Mouse (Mus musculus): ENCODE data around the gene Irs1. TPM values are rescaled to one million over a fixed set of nuclear protein-coding genes. Genes with fewer than 3 reads are reported as not detected.

The Irs1 gene
- polyA plus RNA-seq, 1 experiment = 1.1 TPM

GRCm38 (mm10) chr1:82238245-82238644 is 53.0 kb downstream of the Irs1 start:
- WGBS = 81% methylated on average over 4 of the region's 4 CpGs

GRCm38 (mm10) chr1:82235455-82236104 is 55.6 kb downstream of the Irs1 start:
- TF ChIP-seq POLR2A (IDR thresholded peaks at IDR 0.05; ENCODE audit: low read depth, low read length) = no peak
- no peak for TF ChIP-seq CTCF (IDR thresholded peaks at IDR 0.05; ENCODE audit: extremely low read depth, insufficient read length, insufficient replicate concordance, low read depth, low read length)
- H3K27me3 ChIP-seq (ENCODE audit: control insufficient read depth, insufficient read depth, low read length) = no peaks in the 10 kb centered on the region
- 85% methylated on average over 3 of the region's 3 CpGs for WGBS
- H3K4me3 ChIP-seq (ENCODE audit: low read depth, low read length) = no peak overlapping the region
- H3K36me3 ChIP-seq (ENCODE audit: control insufficient read depth, insufficient read depth, low read length) = no peaks in the 10 kb centered on the region
- H3K4me1 ChIP-seq (ENCODE audit: control insufficient read depth, insufficient read depth, insufficient read length, low read length) = peaks cover 5% of the 10 kb centered on the region; the same call in 1 of the 2 replicates
- no peak overlapping the region for H3K27ac ChIP-seq (ENCODE audit: insufficient read depth, low read depth, low read length)

More at GRCm38 (mm10) chr1:82238245-82238644, 53.0 kb downstream of the Irs1 start:
- no peaks in the 10 kb centered on the region for H3K27me3 ChIP-seq (ENCODE audit: control insufficient read depth, insufficient read depth, low read length)
- H3K4me3 ChIP-seq (ENCODE audit: low read depth, low read length) = no peak overlapping the region
- peaks cover 5% of the 10 kb centered on the region; the same call in 1 of the 2 replicates for H3K4me1 ChIP-seq (ENCODE audit: control insufficient read depth, insufficient read depth, insufficient read length, low read length)
- TF ChIP-seq POLR2A (IDR thresholded peaks at IDR 0.05; ENCODE audit: low read depth, low read length) = no peak
- TF ChIP-seq CTCF (IDR thresholded peaks at IDR 0.05; ENCODE audit: extremely low read depth, insufficient read length, insufficient replicate concordance, low read depth, low read length) = no peak
- no peaks in the 10 kb centered on the region for H3K36me3 ChIP-seq (ENCODE audit: control insufficient read depth, insufficient read depth, low read length)
- no peak overlapping the region for H3K27ac ChIP-seq (ENCODE audit: insufficient read depth, low read depth, low read length)

GRCm38 (mm10) chr1:82234616-82235015 is 56.6 kb downstream of the Irs1 start:
- WGBS = 65% methylated on average over 3 of the region's 3 CpGs
- TF ChIP-seq CTCF (IDR thresholded peaks at IDR 0.05; ENCODE audit: extremely low read depth, insufficient read length, insufficient replicate concordance, low read depth, low read length) = no peak
- TF ChIP-seq POLR2A (IDR thresholded peaks at IDR 0.05; ENCODE audit: low read depth, low read length) = no peak
- Histone ChIP-seq H3K36me3 (ENCODE audit: control insufficient read depth, insufficient read depth, low read length) (no peaks in the 10 kb centered on the region), H3K27ac (ENCODE audit: insufficient read depth, low read depth, low read length) (no peak overlapping the region), H3K4me3 (ENCODE audit: low read depth, low read length) (no peak overlapping the region), H3K4me1 (ENCODE audit: control insufficient read depth, insufficient read depth, insufficient read length, low read length) (peaks cover 5% of the 10 kb centered on the region; the same call in 1 of the 2 replicates), H3K27me3 (ENCODE audit: control insufficient read depth, insufficient read depth, low read length) (no peaks in the 10 kb centered on the region)

GRCm38 (mm10) chr1:82232812-82233211 is 58.4 kb downstream of the Irs1 start, which contains the start of gene Gm9747:
Gm9747 (plus strand) TSS chr1:82233112.
- Histone ChIP-seq H3K36me3 (ENCODE audit: control insufficient read depth, insufficient read depth, low read length) (no peaks in the 10 kb centered on the region), H3K27ac (ENCODE audit: insufficient read depth, low read depth, low read length) (no peak within 1 kb of the TSS), H3K27me3 (ENCODE audit: control insufficient read depth, insufficient read depth, low read length) (no peaks in the 10 kb centered on the region), H3K4me1 (ENCODE audit: control insufficient read depth, insufficient read depth, insufficient read length, low read length) (0 out of 2 replicates have a peak, but pooled peaks cover 3% of the 10 kb centered on the region), H3K4me3 (ENCODE audit: low read depth, low read length) (no peak within 1 kb of the TSS)
- TF ChIP-seq CTCF (IDR thresholded peaks at IDR 0.05; ENCODE audit: extremely low read depth, insufficient read length, insufficient replicate concordance, low read depth, low read length) (no peak), POLR2A (IDR thresholded peaks at IDR 0.05; ENCODE audit: low read depth, low read length) (no peak)
- 95% methylated on average over 3 of the region's 3 CpGs for WGBS

GRCm38 (mm10) chr1:82228841-82229240 is 62.4 kb downstream of the Irs1 start:
- TF ChIP-seq CTCF (IDR thresholded peaks at IDR 0.05; ENCODE audit: extremely low read depth, insufficient read length, insufficient replicate concordance, low read depth, low read length) (no peak), POLR2A (IDR thresholded peaks at IDR 0.05; ENCODE audit: low read depth, low read length) (no peak)
- no peaks in the 10 kb centered on the region for H3K4me1 ChIP-seq (ENCODE audit: control insufficient read depth, insufficient read depth, insufficient read length, low read length)

GRCm38 (mm10) chr1:82223042-82223795 is 68.0 kb downstream of the Irs1 start:
- Histone ChIP-seq H3K27me3 (ENCODE audit: control insufficient read depth, insufficient read depth, low read length) (no peaks in the 10 kb centered on the region), H3K4me1 (ENCODE audit: control insufficient read depth, insufficient read depth, insufficient read length, low read length) (no peaks in the 10 kb centered on the region), H3K36me3 (ENCODE audit: control insufficient read depth, insufficient read depth, low read length) (no peaks in the 10 kb centered on the region), H3K27ac (ENCODE audit: insufficient read depth, low read depth, low read length) (no peak overlapping the region), H3K4me3 (ENCODE audit: low read depth, low read length) (no peak overlapping the region)
- TF ChIP-seq CTCF (IDR thresholded peaks at IDR 0.05; ENCODE audit: extremely low read depth, insufficient read length, insufficient replicate concordance, low read depth, low read length) (no peak), POLR2A (IDR thresholded peaks at IDR 0.05; ENCODE audit: low read depth, low read length) (no peak)
- 83% methylated on average over 5 of the region's 5 CpGs for WGBS

More at GRCm38 (mm10) chr1:82228841-82229240, 62.4 kb downstream of the Irs1 start:
- no peak overlapping the region for H3K27ac ChIP-seq (ENCODE audit: insufficient read depth, low read depth, low read length)
- H3K36me3 ChIP-seq (ENCODE audit: control insufficient read depth, insufficient read depth, low read length) = no peaks in the 10 kb centered on the region
- H3K27me3 ChIP-seq (ENCODE audit: control insufficient read depth, insufficient read depth, low read length) = no peaks in the 10 kb centered on the region
- H3K4me3 ChIP-seq (ENCODE audit: low read depth, low read length) = no peak overlapping the region

- WGBS = 56% methylated on average over 1 of the region's 1 CpGs
- TF ChIP-seq POLR2A (IDR thresholded peaks at IDR 0.05; ENCODE audit: low read depth, low read length) (no peak), CTCF (IDR thresholded peaks at IDR 0.05; ENCODE audit: extremely low read depth, insufficient read length, insufficient replicate concordance, low read depth, low read length) (no peak)
- H3K27ac ChIP-seq (ENCODE audit: insufficient read depth, low read depth, low read length) = no peak overlapping the region
- H3K27me3 ChIP-seq (ENCODE audit: control insufficient read depth, insufficient read depth, low read length) = no peaks in the 10 kb centered on the region
- H3K36me3 ChIP-seq (ENCODE audit: control insufficient read depth, insufficient read depth, low read length) = no peaks in the 10 kb centered on the region
- H3K4me3 ChIP-seq (ENCODE audit: low read depth, low read length) = no peak overlapping the region
- no peaks in the 10 kb centered on the region for H3K4me1 ChIP-seq (ENCODE audit: control insufficient read depth, insufficient read depth, insufficient read length, low read length)
These were observed 69.8 kb downstream of the Irs1 start for GRCm38 (mm10) chr1:82221462-82221861.
